Mouse (Mus musculus) urinary bladder, postnatal 4 days (tissue): Measurements from ENCODE around the gene Pak7.

Experiments used
- DNase-seq, 2 experiments: peaks; one replicate each; pipeline ENCODE4 v3.0.0; 2021 to 2022; ENCODE audit warnings: low spot score in 2 of 2

The Pak7 gene

DNA sequence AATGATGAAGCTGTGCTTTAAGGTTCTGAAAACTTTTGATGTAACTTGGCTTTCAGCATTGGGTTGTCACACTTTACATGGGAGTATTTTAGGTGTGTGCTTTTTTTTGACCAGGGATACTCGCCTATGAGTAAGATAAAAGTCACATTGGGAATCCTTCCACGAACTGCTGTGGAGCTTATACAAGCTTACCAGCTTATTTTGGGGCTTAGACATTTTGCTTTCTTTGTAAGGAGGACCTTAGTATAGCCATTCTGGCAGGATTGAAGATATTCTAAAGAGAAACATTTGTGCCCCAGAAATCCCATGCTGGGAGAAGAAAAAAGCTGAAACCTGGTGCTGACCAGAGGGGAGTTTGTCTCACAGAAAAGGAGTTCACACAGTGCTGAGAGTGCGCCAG, 212.7 kb downstream of the Pak7 start:
- no peak for DNase-seq

DNA sequence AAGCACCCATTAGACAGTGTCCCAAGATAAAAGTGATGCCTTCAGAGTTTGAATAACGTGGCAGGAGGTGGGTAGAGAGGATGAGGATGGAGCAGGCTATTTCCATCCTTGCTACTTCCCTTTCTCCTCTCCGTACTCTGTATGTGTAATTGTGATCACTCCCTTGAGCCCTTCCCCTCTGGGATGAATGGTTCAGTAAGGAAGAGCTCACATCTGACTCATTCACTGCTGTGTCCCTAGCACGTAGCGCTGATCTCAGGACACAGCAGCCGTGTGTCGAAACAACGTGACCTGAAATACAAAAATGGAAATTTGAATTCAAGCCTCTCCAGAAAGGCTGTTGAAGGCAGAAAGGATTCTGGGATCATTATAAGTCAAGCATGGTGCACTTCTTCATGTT, 237.0 kb downstream of the Pak7 start:
- no peak for DNase-seq

- no peak for DNase-seq
Observed at GRCm38 (mm10) chr2:136149530-136149929, 238.2 kb downstream of the Pak7 start.

DNA sequence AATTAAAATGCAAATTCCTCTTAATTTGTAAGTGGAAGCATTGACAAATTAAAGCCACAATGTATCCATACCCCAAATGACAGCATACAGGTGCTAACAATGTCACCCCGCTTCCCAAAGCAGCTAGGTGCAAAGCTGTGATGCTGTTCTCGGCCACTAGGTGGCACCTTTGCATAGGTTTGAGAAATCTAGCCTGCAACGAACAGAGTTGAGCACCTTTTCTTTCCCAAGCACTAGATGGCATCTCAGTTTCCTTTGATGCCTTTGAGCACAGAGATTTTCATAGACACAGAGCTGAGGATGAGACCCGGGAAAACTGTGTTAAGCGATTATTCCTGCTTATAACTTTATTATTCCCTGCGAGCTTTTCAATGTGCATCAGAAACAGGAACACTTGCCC, 238.8 kb downstream of the Pak7 start:
- DNase-seq = peak; percentile 34 to 74

GRCm38 (mm10) chr2:136140807-136141206, 247.0 kb downstream of the Pak7 start:
- no peak for DNase-seq

GRCm38 (mm10) chr2:136139159-136140069, 248.4 kb downstream of the Pak7 start:
- no peak for DNase-seq

- DNase-seq = no peak
Observed at GRCm38 (mm10) chr2:136138451-136138850, 249.3 kb downstream of the Pak7 start.

GRCm38 (mm10) chr2:136121867-136122266, 265.9 kb downstream of the Pak7 start:
- no peak for DNase-seq

DNA sequence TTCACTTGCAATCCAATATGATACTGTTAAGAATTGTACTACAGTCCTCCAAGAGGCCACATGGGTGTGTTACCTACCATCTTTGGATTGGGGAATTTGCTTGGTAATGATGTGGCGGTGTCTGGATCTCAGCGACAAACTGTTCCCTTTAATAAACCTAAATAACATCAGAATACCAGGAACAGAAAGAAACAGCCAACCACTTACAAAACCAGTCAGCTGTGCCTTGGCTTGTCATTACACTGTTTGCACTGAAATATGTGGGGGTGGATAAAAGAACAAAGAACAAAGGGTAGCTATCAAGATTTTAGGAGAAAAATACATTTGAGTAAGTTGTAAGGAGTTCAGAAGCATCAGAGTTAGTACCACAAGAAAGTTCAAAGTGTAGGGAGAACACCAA, 269.8 kb downstream of the Pak7 start:
- DNase-seq = no peak

DNA sequence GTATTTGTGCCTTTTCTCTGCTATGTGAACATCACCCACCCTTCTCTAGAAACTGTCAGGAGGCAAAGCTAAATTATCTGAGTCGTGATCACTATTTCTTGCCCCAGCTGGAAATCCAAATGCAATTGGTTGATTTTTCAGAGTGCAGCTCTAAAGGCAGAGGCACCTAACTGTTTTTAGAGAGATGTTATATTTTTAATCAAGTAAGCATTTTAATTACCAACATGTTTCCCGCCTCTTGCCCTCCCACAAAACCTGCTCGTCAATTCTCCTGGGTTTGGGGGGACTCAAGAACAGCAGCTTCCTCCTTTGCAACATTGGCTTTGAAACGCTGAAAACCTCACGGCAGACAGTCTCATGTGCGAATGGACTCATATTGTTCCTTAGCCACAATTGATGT, 274.4 kb downstream of the Pak7 start:
- no peak for DNase-seq

DNA sequence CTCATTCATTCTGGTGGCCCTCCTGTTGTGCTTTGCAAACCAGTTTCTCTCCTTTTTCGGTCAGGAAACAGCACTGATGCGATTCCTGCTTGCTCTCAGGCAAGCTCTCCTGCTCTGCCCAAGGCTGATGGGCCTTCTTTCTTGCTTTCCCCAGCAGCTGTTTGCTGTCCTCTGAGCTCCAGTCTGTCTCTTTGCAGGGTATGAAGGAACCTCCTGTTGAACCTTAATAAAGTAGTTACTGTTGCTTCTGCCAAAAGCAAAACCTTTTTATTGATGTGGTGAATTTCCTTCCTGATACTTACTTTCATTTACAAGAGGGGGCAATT, 278.8 kb downstream of the Pak7 start:
- DNase-seq = no peak

DNA sequence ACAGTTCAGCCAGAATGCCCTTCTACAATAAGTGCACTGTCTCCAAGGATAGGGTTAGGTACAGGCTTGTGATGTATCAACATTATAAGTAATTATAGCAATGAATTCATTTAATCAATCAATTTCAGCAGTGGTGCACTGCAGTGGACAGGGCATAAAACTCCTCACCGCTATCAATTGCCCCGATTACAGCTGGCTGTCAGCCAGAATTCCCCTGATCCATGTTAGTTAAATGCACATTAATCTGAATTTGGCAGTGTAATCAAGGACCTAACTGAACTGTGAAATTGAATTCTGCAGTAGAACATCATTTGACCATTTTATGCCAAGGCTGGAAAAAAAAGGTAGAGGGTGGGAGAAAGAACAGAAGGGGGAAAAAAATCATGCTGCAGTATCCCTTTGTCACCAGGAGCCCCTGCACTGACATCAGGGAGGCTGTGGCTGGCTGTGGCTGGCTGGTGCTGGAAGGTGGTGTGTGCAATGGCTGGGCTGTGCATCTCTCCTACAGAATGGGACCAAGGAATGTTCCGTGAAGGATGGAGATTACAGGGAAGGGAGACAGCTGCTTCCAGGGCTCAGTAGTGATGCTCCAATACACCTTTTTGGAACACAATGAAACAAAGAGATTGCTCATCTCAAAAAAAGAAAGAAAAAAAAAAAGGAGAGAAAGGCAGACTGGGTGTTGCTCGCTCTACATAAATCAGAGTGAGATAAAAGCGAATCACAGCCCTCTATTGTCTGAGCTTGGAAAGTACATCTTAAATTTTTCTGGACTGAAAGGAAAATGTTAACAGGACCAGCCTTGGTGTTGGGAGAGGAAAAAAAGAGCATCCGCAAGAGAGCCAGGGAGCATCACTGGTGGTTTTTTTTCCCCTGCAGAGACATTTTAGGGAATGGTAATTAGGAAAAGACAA, 279.4 kb downstream of the Pak7 start:
- no peak for DNase-seq

GRCm38 (mm10) chr2:136107597-136107996, 280.2 kb downstream of the Pak7 start:
- no peak for DNase-seq

DNA sequence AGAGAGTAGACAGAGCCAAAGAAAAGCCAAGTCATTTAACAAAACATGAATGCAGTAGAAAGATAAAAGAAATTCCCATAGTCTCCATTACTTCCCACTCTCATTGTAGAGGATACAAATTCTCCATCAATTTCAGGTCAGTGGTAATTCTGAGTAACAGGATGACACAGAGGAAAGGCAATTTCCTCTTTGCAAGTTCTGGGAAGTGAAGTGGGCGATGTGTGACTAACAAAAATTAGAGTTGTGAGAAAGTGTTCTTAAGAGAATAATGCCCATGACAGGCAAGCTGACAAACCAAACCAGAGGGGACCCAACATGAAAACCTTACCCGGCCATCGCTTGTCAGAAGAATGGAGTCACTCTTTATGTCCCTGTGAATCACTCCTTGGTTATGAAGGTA, 290.6 kb downstream of the Pak7 start:
- no peak for DNase-seq

- no peak for DNase-seq
Observed at GRCm38 (mm10) chr2:136095978-136096377, 291.8 kb downstream of the Pak7 start.

GRCm38 (mm10) chr2:136064356-136064755, 323.4 kb downstream of the Pak7 start:
- no peak for DNase-seq

- no peak for DNase-seq
Observed at GRCm38 (mm10) chr2:136059029-136059669, 328.6 kb downstream of the Pak7 start.

- DNase-seq = no peak
Observed at GRCm38 (mm10) chr2:136058398-136058797, 329.4 kb downstream of the Pak7 start.

- DNase-seq = no peak
Observed at GRCm38 (mm10) chr2:136057861-136058331, 329.9 kb downstream of the Pak7 start.

DNA sequence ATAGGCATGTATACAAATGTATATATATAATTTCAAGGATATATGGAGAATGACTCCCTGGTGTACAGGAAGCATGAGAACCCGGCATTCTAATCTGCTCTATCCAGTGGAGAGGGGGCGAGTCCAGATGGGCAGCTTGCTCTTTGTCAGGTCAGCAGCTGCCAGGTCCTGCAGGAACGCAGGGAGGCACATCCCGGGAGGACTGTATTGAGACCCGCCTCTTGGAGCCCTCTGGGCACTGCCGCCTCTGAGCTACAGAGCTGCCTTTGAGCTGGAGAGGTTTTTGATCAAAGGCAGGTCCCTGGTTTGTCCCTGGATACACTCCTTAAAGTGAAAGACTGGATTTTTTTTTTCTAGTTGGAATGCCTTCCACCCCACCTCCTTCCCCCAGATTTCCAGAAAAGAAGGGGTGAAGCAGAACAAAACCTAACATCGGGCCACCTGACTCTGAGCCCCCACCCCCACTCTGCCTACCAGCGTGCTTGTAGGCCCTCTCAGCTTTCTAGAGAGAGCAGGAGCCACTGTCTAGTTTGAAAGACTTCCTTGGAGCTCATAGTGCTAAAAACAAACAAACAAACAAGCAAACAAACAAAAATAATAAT, 336.0 kb downstream of the Pak7 start, which contains the start of gene Lamp5:
Lamp5 (plus strand) TSS at position 552 of the 602 bp plus-strand sequence.
- DNase-seq = no peak

DNA sequence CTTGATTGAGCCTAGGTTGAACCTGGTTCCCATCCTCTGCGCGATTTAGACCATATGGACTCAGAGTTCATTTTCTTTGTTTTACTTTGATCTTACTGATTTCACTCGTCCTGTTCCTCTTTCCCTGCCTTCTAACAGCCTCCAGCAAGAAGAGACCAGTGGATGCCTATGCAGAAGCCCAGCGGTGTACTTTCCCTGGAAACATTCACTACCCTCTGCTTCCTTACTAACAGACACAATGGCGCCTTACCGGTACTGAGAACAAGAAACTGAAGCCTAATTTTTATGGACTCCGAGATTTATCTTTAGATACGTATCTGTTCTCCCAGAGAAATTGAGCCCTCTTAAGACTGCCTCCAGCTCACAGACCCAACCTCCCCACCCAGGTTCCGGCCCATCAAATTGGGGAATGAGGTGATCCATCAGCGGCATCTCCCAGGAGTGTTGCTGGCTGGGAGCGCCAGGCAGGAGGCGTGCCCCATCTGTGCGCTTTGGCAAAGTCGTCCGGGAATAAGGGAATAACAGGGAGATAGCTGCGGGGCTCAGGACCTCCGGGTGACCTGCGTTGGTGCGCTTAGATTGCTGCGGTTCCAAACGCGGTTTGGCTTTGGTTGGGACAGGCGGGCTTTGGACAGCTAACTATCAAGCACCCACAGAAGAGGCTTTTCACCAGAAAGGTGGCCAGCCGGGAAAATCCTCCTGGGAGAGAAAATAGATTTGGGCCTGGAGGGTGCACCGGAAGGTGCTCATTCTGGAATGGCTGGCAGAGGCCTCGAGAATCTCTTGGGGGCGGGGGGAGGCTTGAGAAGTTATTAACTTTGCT, 336.8 kb downstream of the Pak7 start:
- DNase-seq = no peak
